Mouse (Mus musculus): ENCODE results near the gene Dop1b. TPM values are rescaled to one million over a fixed set of nuclear protein-coding genes. Genes with fewer than 3 reads are reported as not detected.

Gene Dop1b
- total RNA-seq, 2 experiments from 2014 or later, result 14.5 to 16.6 TPM

Other genes starting within 250 kb of the Dop1b start
- 1 to 10 TPM; 1.5 TPM for gene Setd4, start 107.8 kb upstream of the Dop1b start, total RNA-seq (2021)
- 10 to 100 TPM; 26.1 to 27.5 TPM for gene Cbr1, start 106.1 kb upstream of the Dop1b start, total RNA-seq (2021)
- 1 to 10 TPM in 1 of 2 experiments, under 1 TPM in 1; 0.67 to 1.1 TPM for gene Gm5678, start 83.8 kb upstream of the Dop1b start, total RNA-seq (2021)
- gene Cbr3, start 28.7 kb upstream of the Dop1b start, total RNA-seq (2021), result 1 to 10 TPM; 2.5 to 3.3 TPM
- 10 to 100 TPM; 16.9 to 21.0 TPM for gene Morc3, start 120.2 kb downstream of the Dop1b start, total RNA-seq (2021)
- 1 to 10 TPM in 1 of 2 experiments, under 1 TPM in 1; 0.91 to 1.3 TPM for gene Chaf1b, start 172.0 kb downstream of the Dop1b start, total RNA-seq (2021)